Mouse (Mus musculus): ENCODE measurements around the gene Lmx1b.

The Lmx1b gene

GRCm38 (mm10) chr2:33582457-33583060 lies 57.8 kb downstream of the Lmx1b start:
- DNase-seq (ENCODE audit: low spot score), result no peak

- DNase-seq (ENCODE audit: low spot score), result no peak
Observed at GRCm38 (mm10) chr2:33581866-33582265, 58.4 kb downstream of the Lmx1b start.

- DNase-seq (ENCODE audit: low spot score), result no peak
Observed at GRCm38 (mm10) chr2:33581449-33581777, 58.9 kb downstream of the Lmx1b start.

- no peak for DNase-seq (ENCODE audit: low spot score)
Observed at GRCm38 (mm10) chr2:33580697-33581448, 59.4 kb downstream of the Lmx1b start.

GRCm38 (mm10) chr2:33575406-33575805 lies 64.9 kb downstream of the Lmx1b start:
- no peak for DNase-seq (ENCODE audit: low spot score)

- DNase-seq (ENCODE audit: low spot score), result no peak
Observed at GRCm38 (mm10) chr2:33573075-33573474, 67.2 kb downstream of the Lmx1b start.

- no peak for DNase-seq (ENCODE audit: low spot score)
Observed at GRCm38 (mm10) chr2:33571219-33571824, 69.0 kb downstream of the Lmx1b start.

- DNase-seq (ENCODE audit: low spot score), result no peak
Observed at GRCm38 (mm10) chr2:33569698-33570097, 70.6 kb downstream of the Lmx1b start.

GRCm38 (mm10) chr2:33569240-33569639 lies 71.1 kb downstream of the Lmx1b start:
- DNase-seq (ENCODE audit: low spot score), result no peak

GRCm38 (mm10) chr2:33565886-33566285 lies 74.4 kb downstream of the Lmx1b start:
- DNase-seq (ENCODE audit: low spot score), result peak; percentile 35

- DNase-seq (ENCODE audit: low spot score), result no peak
Observed at GRCm38 (mm10) chr2:33564748-33565147, 75.6 kb downstream of the Lmx1b start.

- DNase-seq (ENCODE audit: low spot score), result no peak
Observed at GRCm38 (mm10) chr2:33559752-33560151, 80.6 kb downstream of the Lmx1b start.

- no peak for DNase-seq (ENCODE audit: low spot score)
Observed at GRCm38 (mm10) chr2:33559334-33559733, 81.0 kb downstream of the Lmx1b start.

GRCm38 (mm10) chr2:33558233-33558632 lies 82.1 kb downstream of the Lmx1b start:
- DNase-seq (ENCODE audit: low spot score), result peak; percentile 71

- no peak for DNase-seq (ENCODE audit: low spot score)
Observed at GRCm38 (mm10) chr2:33555573-33555972, 84.7 kb downstream of the Lmx1b start.

- no peak for DNase-seq (ENCODE audit: low spot score)
Observed at GRCm38 (mm10) chr2:33552672-33553071, 87.6 kb downstream of the Lmx1b start.

GRCm38 (mm10) chr2:33547595-33547994 lies 92.7 kb downstream of the Lmx1b start:
- DNase-seq (ENCODE audit: low spot score), result no peak

- DNase-seq (ENCODE audit: low spot score), result peak; percentile 65
Observed at GRCm38 (mm10) chr2:33546879-33547278, 93.4 kb downstream of the Lmx1b start.

- no peak for DNase-seq (ENCODE audit: low spot score)
Observed at GRCm38 (mm10) chr2:33546051-33546450, 94.3 kb downstream of the Lmx1b start.

GRCm38 (mm10) chr2:33544781-33545566 lies 95.3 kb downstream of the Lmx1b start:
- DNase-seq (ENCODE audit: low spot score), result no peak

- no peak for DNase-seq (ENCODE audit: low spot score)
Observed at GRCm38 (mm10) chr2:33544203-33544762, 96.0 kb downstream of the Lmx1b start.
